Mouse (Mus musculus): ENCODE measurements around the gene Spata32. TPM values are rescaled to one million over a fixed set of nuclear protein-coding genes. Genes with fewer than 3 reads are reported as not detected.

Gene Spata32
- polyA plus RNA-seq, 1 experiment from 2014 or later = not detected

- no peak overlapping the region for H3K4me3 ChIP-seq (ENCODE audit: low read depth, low read length)
- no peak overlapping the region for H3K27ac ChIP-seq (ENCODE audit: low read depth, low read length)
- no peaks in the 10 kb centered on the region for H3K4me1 ChIP-seq (replicated peaks; ENCODE audit: control insufficient read depth, insufficient read depth, low read length)
- no peak overlapping the region for H3K4me2 ChIP-seq (replicated peaks; ENCODE audit: low read depth)
- TF ChIP-seq CTCF (IDR thresholded peaks at IDR 0.05; ENCODE audit: low read depth) = no peak
- peaks cover 27% of the 10 kb centered on the region for H3K36me3 ChIP-seq (ENCODE audit: control insufficient read depth, insufficient read depth)
- H3K27me3 ChIP-seq (replicated peaks; ENCODE audit: control insufficient read depth, insufficient read depth, low read length) = no peaks in the 10 kb centered on the region
- no peak overlapping the region for H3K9ac ChIP-seq (ENCODE audit: low read depth, low read length)
- no peak for ATAC-seq
- 86% methylated on average over 10 of the region's 10 CpGs for WGBS
- no peaks in the 10 kb centered on the region for H3K9me3 ChIP-seq (ENCODE audit: control insufficient read depth)
Measured at GRCm38 (mm10) chr11:103236903-103237302, 18.7 kb upstream of the Spata32 start.

- 88% methylated on average over 6 of the region's 6 CpGs for WGBS
- TF ChIP-seq CTCF (IDR thresholded peaks at IDR 0.05; ENCODE audit: low read depth) = no peak
- Histone ChIP-seq H3K9ac (ENCODE audit: low read depth, low read length) (no peak overlapping the region), H3K4me3 (ENCODE audit: low read depth, low read length) (no peak overlapping the region), H3K4me2 (replicated peaks; ENCODE audit: low read depth) (no peak overlapping the region), H3K4me1 (replicated peaks; ENCODE audit: control insufficient read depth, insufficient read depth, low read length) (no peaks in the 10 kb centered on the region), H3K27me3 (replicated peaks; ENCODE audit: control insufficient read depth, insufficient read depth, low read length) (no peaks in the 10 kb centered on the region), H3K27ac (ENCODE audit: low read depth, low read length) (no peak overlapping the region), H3K9me3 (ENCODE audit: control insufficient read depth) (no peaks in the 10 kb centered on the region), H3K36me3 (ENCODE audit: control insufficient read depth, insufficient read depth) (peaks cover 27% of the 10 kb centered on the region)
- ATAC-seq = no peak
Measured at GRCm38 (mm10) chr11:103236431-103236830, 18.2 kb upstream of the Spata32 start.

DNA sequence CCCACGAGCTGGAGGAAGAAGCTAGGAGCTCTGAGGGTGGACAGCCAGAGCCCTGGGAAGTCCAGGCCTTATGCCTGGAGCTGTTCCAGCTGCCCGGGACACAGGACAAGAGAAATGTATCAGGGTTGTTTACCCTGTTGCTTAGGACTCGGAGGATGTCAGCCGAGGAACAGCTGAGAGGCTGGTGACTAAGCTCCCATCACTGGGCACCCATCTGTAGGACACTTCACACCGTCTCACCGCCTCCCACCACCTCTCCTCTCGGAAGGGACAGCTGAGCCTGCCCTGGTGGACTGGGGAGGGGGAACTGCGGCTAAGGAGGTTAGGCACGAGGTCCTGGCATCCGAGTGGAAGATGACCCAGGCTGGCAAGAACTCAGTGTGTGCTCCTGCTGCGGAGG, 17.5 kb upstream of the Spata32 start:
- Histone ChIP-seq H3K9me3 (ENCODE audit: control insufficient read depth) (no peaks in the 10 kb centered on the region), H3K9ac (ENCODE audit: low read depth, low read length) (no peak overlapping the region), H3K36me3 (ENCODE audit: control insufficient read depth, insufficient read depth) (peaks cover 33% of the 10 kb centered on the region), H3K27me3 (replicated peaks; ENCODE audit: control insufficient read depth, insufficient read depth, low read length) (no peaks in the 10 kb centered on the region), H3K4me3 (ENCODE audit: low read depth, low read length) (no peak overlapping the region), H3K4me2 (replicated peaks; ENCODE audit: low read depth) (no peak overlapping the region), H3K27ac (ENCODE audit: low read depth, low read length) (no peak overlapping the region), H3K4me1 (replicated peaks; ENCODE audit: control insufficient read depth, insufficient read depth, low read length) (no peaks in the 10 kb centered on the region)
- ATAC-seq = no peak
- TF ChIP-seq CTCF (IDR thresholded peaks at IDR 0.05; ENCODE audit: low read depth) = no peak
- 48% methylated on average over 11 of the region's 11 CpGs for WGBS

DNA sequence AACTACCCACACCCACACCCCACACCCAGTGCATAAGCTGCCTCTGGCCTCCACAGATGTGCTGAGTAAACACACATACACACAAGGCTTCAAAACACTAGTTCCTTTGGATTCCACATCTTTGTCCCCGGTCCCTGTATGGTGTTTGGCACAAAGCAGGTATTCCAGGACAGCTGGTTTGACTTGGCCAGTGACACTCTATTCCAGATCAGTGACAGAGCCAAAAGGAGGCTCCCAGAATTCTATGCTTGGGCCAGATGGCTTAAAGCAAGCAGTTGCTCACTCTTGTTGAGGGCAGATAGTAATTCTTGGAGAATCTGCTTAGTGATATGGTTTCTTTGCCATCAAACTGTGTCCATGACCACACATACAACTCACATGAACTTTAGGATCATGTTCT, 16.2 kb upstream of the Spata32 start:
- H3K9ac ChIP-seq (ENCODE audit: low read depth, low read length) = no peak overlapping the region
- TF ChIP-seq CTCF (IDR thresholded peaks at IDR 0.05; ENCODE audit: low read depth) = no peak
- 52% methylated on average over 1 of the region's 1 CpGs for WGBS

DNA sequence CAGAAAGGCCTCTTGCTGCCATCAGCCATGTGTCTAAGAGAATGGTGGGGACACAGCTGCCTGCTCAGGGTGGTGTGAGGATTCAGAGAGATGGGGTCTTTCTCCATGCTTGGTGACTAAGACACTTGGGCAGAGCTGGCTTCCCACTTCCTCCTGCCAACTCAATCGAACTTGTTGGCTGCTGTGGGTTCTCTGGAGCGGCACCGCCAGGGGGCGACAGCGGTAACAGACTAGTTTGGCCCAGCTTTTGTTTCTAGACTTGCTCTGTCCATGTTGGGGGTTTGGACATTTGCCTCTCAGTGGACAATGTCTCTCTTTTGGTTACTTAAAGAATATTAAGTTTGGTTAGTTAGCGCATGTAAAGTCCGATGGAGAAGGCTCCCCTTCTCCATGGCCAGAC, 14.7 kb upstream of the Spata32 start:
- Histone ChIP-seq H3K4me3 (ENCODE audit: low read depth, low read length) (no peak overlapping the region), H3K9ac (ENCODE audit: low read depth, low read length) (no peak overlapping the region), H3K36me3 (ENCODE audit: control insufficient read depth, insufficient read depth) (peaks cover 32% of the 10 kb centered on the region), H3K27ac (ENCODE audit: low read depth, low read length) (no peak overlapping the region), H3K4me1 (replicated peaks; ENCODE audit: control insufficient read depth, insufficient read depth, low read length) (no peaks in the 10 kb centered on the region), H3K27me3 (replicated peaks; ENCODE audit: control insufficient read depth, insufficient read depth, low read length) (no peaks in the 10 kb centered on the region), H3K4me2 (replicated peaks; ENCODE audit: low read depth) (no peak overlapping the region), H3K9me3 (ENCODE audit: control insufficient read depth) (no peaks in the 10 kb centered on the region)
- 29% methylated on average over 7 of the region's 7 CpGs for WGBS
- peak; percentile 90 for TF ChIP-seq CTCF (IDR thresholded peaks at IDR 0.05; ENCODE audit: low read depth)
- ATAC-seq = no peak

More for the DNA sequence above, 16.2 kb upstream of the Spata32 start:
- no peak; the same call in 1 of the 2 replicates for ATAC-seq
- H3K36me3 ChIP-seq (ENCODE audit: control insufficient read depth, insufficient read depth) = peaks cover 42% of the 10 kb centered on the region
- no peaks in the 10 kb centered on the region for H3K27me3 ChIP-seq (replicated peaks; ENCODE audit: control insufficient read depth, insufficient read depth, low read length)
- H3K27ac ChIP-seq (ENCODE audit: low read depth, low read length) = no peak overlapping the region
- no peaks in the 10 kb centered on the region for H3K9me3 ChIP-seq (ENCODE audit: control insufficient read depth)
- H3K4me1 ChIP-seq (replicated peaks; ENCODE audit: control insufficient read depth, insufficient read depth, low read length) = no peaks in the 10 kb centered on the region
- H3K4me2 ChIP-seq (replicated peaks; ENCODE audit: low read depth) = no peak overlapping the region
- no peak overlapping the region for H3K4me3 ChIP-seq (ENCODE audit: low read depth, low read length)

- Histone ChIP-seq H3K36me3 (ENCODE audit: control insufficient read depth, insufficient read depth) (peaks cover 38% of the 10 kb centered on the region), H3K27ac (ENCODE audit: low read depth, low read length) (no peak overlapping the region), H3K4me2 (replicated peaks; ENCODE audit: low read depth) (no peak overlapping the region), H3K9me3 (ENCODE audit: control insufficient read depth) (no peaks in the 10 kb centered on the region), H3K27me3 (replicated peaks; ENCODE audit: control insufficient read depth, insufficient read depth, low read length) (no peaks in the 10 kb centered on the region), H3K4me3 (ENCODE audit: low read depth, low read length) (no peak overlapping the region), H3K9ac (ENCODE audit: low read depth, low read length) (no peak overlapping the region), H3K4me1 (replicated peaks; ENCODE audit: control insufficient read depth, insufficient read depth, low read length) (no peaks in the 10 kb centered on the region)
- TF ChIP-seq CTCF (IDR thresholded peaks at IDR 0.05; ENCODE audit: low read depth) = no peak
- 97% methylated on average over 7 of the region's 7 CpGs for WGBS
- ATAC-seq = no peak
Measured at GRCm38 (mm10) chr11:103231367-103231766, 13.1 kb upstream of the Spata32 start.

- Histone ChIP-seq H3K27me3 (replicated peaks; ENCODE audit: control insufficient read depth, insufficient read depth, low read length) (no peaks in the 10 kb centered on the region), H3K4me1 (replicated peaks; ENCODE audit: control insufficient read depth, insufficient read depth, low read length) (no peaks in the 10 kb centered on the region; the same call in 1 of the 2 replicates), H3K36me3 (ENCODE audit: control insufficient read depth, insufficient read depth) (peaks cover 39% of the 10 kb centered on the region), H3K9ac (ENCODE audit: low read depth, low read length) (no peak overlapping the region; the same call in 1 of the 2 replicates), H3K9me3 (ENCODE audit: control insufficient read depth) (no peaks in the 10 kb centered on the region), H3K4me3 (ENCODE audit: low read depth, low read length) (no peak overlapping the region), H3K27ac (ENCODE audit: low read depth, low read length) (no peak overlapping the region; the same call in 1 of the 2 replicates), H3K4me2 (replicated peaks; ENCODE audit: low read depth) (no peak overlapping the region)
- no peak for ATAC-seq
- WGBS = 85% methylated on average over 19 of the region's 19 CpGs
- TF ChIP-seq CTCF (IDR thresholded peaks at IDR 0.05; ENCODE audit: low read depth) = no peak
Measured at GRCm38 (mm10) chr11:103230626-103231025, 12.4 kb upstream of the Spata32 start.
